Mouse (Mus musculus): ENCODE measurements at regions not wholly inside any gene's neighbourhood (a gene's known extent, or its start where the extent isn't known, plus 50 kb on each side); places are given as distances from the start of the nearest gene placed in this dataset.
"Not testable (repeated sequence)": the region's sequence is repeated elsewhere in the genome, so short reads cannot be mapped to it uniquely, and the experiment has no call there.

GRCm38 (mm10) chr13:60481451-60481850, 120.3 kb upstream of the Dapk1 start:
- TF ChIP-seq CTCF (IDR thresholded peaks at IDR 0.05; ENCODE audit: borderline replicate concordance, extremely low read depth, insufficient read depth, insufficient read length); POLR2A (IDR thresholded peaks at IDR 0.05; ENCODE audit: borderline replicate concordance, extremely low read depth, insufficient read depth, insufficient read length, poor library complexity, severe bottlenecking): not testable (repeated sequence)
